Mouse (Mus musculus): ENCODE measurements around the gene Ube2z. TPM values are rescaled to one million over a fixed set of nuclear protein-coding genes. Genes with fewer than 3 reads are reported as not detected.
"Not testable (repeated sequence)": the region's sequence is repeated elsewhere in the genome, so short reads cannot be mapped to it uniquely, and the experiment has no call there.

Gene Ube2z
- 12.1 and 23.0 TPM in 2 replicates for polyA plus RNA-seq (2012; rRNA removed)

GRCm38 (mm10) chr11:96065215-96065911 lies at the start of gene Ube2z:
Ube2z (minus strand) TSS chr11:96065388.
- WGBS = 3% methylated on average over 49 of the region's 50 CpGs
- Histone ChIP-seq H3K4me1 (ENCODE audit: control insufficient read depth, insufficient read depth, insufficient read length, low read length) (peaks cover 7% of the 10 kb centered on the region; the same call in 1 of the 2 replicates), H3K27me3 (ENCODE audit: control insufficient read depth, insufficient read depth, low read length) (no peaks in the 10 kb centered on the region), H3K36me3 (ENCODE audit: control insufficient read depth, insufficient read depth, low read length) (peaks cover 19% of the 10 kb centered on the region), H3K27ac (ENCODE audit: insufficient read depth, low read depth, low read length) (peak within 1 kb of the TSS; percentile 38), H3K4me3 (ENCODE audit: low read depth, low read length) (peak within 1 kb of the TSS; percentile 94)
- TF ChIP-seq POLR2A (IDR thresholded peaks at IDR 0.05; ENCODE audit: low read depth, low read length) (peak; percentile 94), CTCF (IDR thresholded peaks at IDR 0.05; ENCODE audit: extremely low read depth, insufficient read length, insufficient replicate concordance, low read depth, low read length) (no peak)

DNA sequence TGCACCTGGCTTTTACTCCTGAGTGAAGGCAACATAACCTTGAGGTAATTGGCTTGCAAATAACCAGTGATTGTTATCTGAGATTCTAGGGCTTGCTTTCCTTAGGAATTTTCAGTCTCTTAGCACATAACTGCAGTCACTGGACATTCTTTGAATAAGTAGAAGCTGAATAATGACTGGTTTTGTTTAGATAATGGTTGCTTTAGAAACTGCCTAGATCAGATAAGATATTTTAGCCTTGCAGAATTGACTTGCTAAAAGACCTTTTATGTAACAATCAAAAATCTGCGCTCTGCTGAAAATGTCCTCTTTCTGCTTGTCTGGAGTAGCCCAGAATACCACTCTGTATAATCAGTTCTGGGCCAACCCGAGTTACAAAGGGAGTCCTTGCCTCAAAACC lies 48.9 kb upstream of the Ube2z start:
- TF ChIP-seq CTCF (IDR thresholded peaks at IDR 0.05; ENCODE audit: extremely low read depth, insufficient read length, insufficient replicate concordance, low read depth, low read length) (no peak), POLR2A (IDR thresholded peaks at IDR 0.05; ENCODE audit: low read depth, low read length) (no peak)
- Histone ChIP-seq H3K36me3 (ENCODE audit: control insufficient read depth, insufficient read depth, low read length) (no peaks in the 10 kb centered on the region), H3K4me3 (ENCODE audit: low read depth, low read length) (no peak overlapping the region), H3K27ac (ENCODE audit: insufficient read depth, low read depth, low read length) (no peak overlapping the region), H3K4me1 (ENCODE audit: control insufficient read depth, insufficient read depth, insufficient read length, low read length) (no peaks in the 10 kb centered on the region), H3K27me3 (ENCODE audit: control insufficient read depth, insufficient read depth, low read length) (no peaks in the 10 kb centered on the region)
- 59% methylated on average over 2 of the region's 2 CpGs for WGBS

DNA sequence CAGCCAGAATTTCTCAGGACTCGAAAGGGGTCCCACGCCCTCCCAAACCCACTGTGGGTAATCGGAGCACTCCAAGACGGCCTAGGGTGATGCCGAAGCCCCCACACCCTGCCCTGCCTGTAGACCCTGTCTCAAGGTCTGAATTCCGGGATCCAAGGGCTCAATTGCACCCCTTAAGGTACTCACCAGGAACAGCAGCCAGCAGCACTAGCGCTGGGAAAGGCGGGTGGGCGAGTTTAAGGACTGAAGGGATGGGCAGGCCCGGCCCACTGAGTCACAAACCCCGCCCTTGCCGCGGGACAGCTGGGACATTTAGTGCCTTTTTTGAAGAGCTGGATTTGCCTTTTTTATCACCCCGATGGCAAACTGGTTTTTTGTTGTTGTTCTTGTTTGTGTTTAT lies 46.6 kb upstream of the Ube2z start, which contains the start of gene Calcoco2:
Gene Calcoco2 (minus strand): TSS at position 214 of the 400 bp plus-strand sequence.
- Histone ChIP-seq H3K27ac (ENCODE audit: insufficient read depth, low read depth, low read length) (no peak within 1 kb of the TSS), H3K27me3 (ENCODE audit: control insufficient read depth, insufficient read depth, low read length) (no peaks in the 10 kb centered on the region), H3K4me1 (ENCODE audit: control insufficient read depth, insufficient read depth, insufficient read length, low read length) (no peaks in the 10 kb centered on the region), H3K4me3 (ENCODE audit: low read depth, low read length) (no peak within 1 kb of the TSS), H3K36me3 (ENCODE audit: control insufficient read depth, insufficient read depth, low read length) (no peaks in the 10 kb centered on the region)
- TF ChIP-seq CTCF (IDR thresholded peaks at IDR 0.05; ENCODE audit: extremely low read depth, insufficient read length, insufficient replicate concordance, low read depth, low read length) = no peak
- no peak for TF ChIP-seq POLR2A (IDR thresholded peaks at IDR 0.05; ENCODE audit: low read depth, low read length)
- WGBS = 48% methylated on average over 14 of the region's 14 CpGs

GRCm38 (mm10) chr11:96110950-96111349 lies 45.8 kb upstream of the Ube2z start:
- H3K27me3 ChIP-seq (ENCODE audit: control insufficient read depth, insufficient read depth, low read length); H3K4me1 ChIP-seq (ENCODE audit: control insufficient read depth, insufficient read depth, insufficient read length, low read length); H3K4me3 ChIP-seq (ENCODE audit: low read depth, low read length); H3K36me3 ChIP-seq (ENCODE audit: control insufficient read depth, insufficient read depth, low read length); H3K27ac ChIP-seq (ENCODE audit: insufficient read depth, low read depth, low read length): not testable (repeated sequence)
- TF ChIP-seq CTCF (IDR thresholded peaks at IDR 0.05; ENCODE audit: extremely low read depth, insufficient read length, insufficient replicate concordance, low read depth, low read length) = peak; percentile 26; the same call in 1 of the 2 replicates
- WGBS = 59% methylated on average over 2 of the region's 2 CpGs

DNA sequence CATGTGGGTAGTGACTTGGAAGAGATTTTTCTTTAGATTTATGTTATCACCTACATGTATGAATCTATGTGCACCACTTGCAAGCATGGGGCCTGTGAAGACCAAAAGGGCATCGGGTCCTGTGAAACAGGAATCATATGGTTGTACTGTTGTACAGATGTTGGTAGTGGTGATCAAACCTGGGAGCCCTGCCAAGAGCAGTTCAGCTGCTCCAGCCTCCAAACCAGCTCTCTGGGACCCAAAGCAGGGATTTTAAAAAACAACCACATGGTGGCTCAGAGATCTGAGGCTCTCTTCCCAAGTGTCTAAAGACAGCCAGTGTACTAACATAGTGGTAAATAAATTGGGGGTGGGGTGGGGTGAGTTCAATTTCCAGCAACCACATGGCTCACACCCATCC lies 43.2 kb upstream of the Ube2z start:
- Histone ChIP-seq H3K36me3 (ENCODE audit: control insufficient read depth, insufficient read depth, low read length) (no peaks in the 10 kb centered on the region), H3K4me1 (ENCODE audit: control insufficient read depth, insufficient read depth, insufficient read length, low read length) (no peaks in the 10 kb centered on the region), H3K27ac (ENCODE audit: insufficient read depth, low read depth, low read length) (no peak overlapping the region), H3K27me3 (ENCODE audit: control insufficient read depth, insufficient read depth, low read length) (no peaks in the 10 kb centered on the region; the same call in 1 of the 2 replicates), H3K4me3 (ENCODE audit: low read depth, low read length) (no peak overlapping the region)
- no peak for TF ChIP-seq CTCF (IDR thresholded peaks at IDR 0.05; ENCODE audit: extremely low read depth, insufficient read length, insufficient replicate concordance, low read depth, low read length)
- no peak for TF ChIP-seq POLR2A (IDR thresholded peaks at IDR 0.05; ENCODE audit: low read depth, low read length)
- WGBS = 9% methylated on average over 1 of the region's 1 CpGs

DNA sequence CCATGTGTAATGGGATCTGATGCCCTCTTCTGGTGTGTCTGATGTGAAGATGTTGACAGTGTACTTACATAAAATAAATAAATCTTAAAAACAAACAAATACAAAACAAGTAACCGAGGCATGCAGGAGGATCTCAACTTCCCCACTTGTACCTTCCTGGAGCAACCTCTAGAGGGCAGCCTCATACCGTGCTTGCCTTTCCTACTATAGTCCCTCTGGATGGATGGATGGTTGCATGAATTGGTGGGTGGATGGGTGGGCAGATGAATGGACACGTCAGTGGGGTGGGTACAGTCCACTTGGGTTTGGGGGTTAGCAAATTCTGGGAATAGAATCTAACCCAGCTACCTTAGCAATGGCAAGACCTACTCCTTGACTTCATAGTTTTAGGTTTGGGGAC lies 28.2 kb upstream of the Ube2z start:
- H3K4me1 ChIP-seq (ENCODE audit: control insufficient read depth, insufficient read depth, insufficient read length, low read length) = no peaks in the 10 kb centered on the region
- H3K27me3 ChIP-seq (ENCODE audit: control insufficient read depth, insufficient read depth, low read length) = no peaks in the 10 kb centered on the region
- H3K36me3 ChIP-seq (ENCODE audit: control insufficient read depth, insufficient read depth, low read length) = no peaks in the 10 kb centered on the region
- 2% methylated on average over 3 of the region's 3 CpGs for WGBS
- H3K27ac ChIP-seq (ENCODE audit: insufficient read depth, low read depth, low read length) = no peak overlapping the region
- no peak overlapping the region for H3K4me3 ChIP-seq (ENCODE audit: low read depth, low read length)
- TF ChIP-seq POLR2A (IDR thresholded peaks at IDR 0.05; ENCODE audit: low read depth, low read length) (no peak), CTCF (IDR thresholded peaks at IDR 0.05; ENCODE audit: extremely low read depth, insufficient read length, insufficient replicate concordance, low read depth, low read length) (peak; percentile 82; the same call in 1 of the 2 replicates)

- H3K27ac ChIP-seq (ENCODE audit: insufficient read depth, low read depth, low read length) = no peak overlapping the region
- H3K4me1 ChIP-seq (ENCODE audit: control insufficient read depth, insufficient read depth, insufficient read length, low read length) = no peaks in the 10 kb centered on the region
- 41% methylated on average over 7 of the region's 7 CpGs for WGBS
- H3K36me3 ChIP-seq (ENCODE audit: control insufficient read depth, insufficient read depth, low read length) = no peaks in the 10 kb centered on the region
- H3K27me3 ChIP-seq (ENCODE audit: control insufficient read depth, insufficient read depth, low read length) = no peaks in the 10 kb centered on the region
- H3K4me3 ChIP-seq (ENCODE audit: low read depth, low read length) = no peak overlapping the region
- TF ChIP-seq POLR2A (IDR thresholded peaks at IDR 0.05; ENCODE audit: low read depth, low read length) (no peak), CTCF (IDR thresholded peaks at IDR 0.05; ENCODE audit: extremely low read depth, insufficient read length, insufficient replicate concordance, low read depth, low read length) (no peak)
These were observed 27.6 kb upstream of the Ube2z start for GRCm38 (mm10) chr11:96092674-96093291.

All from small intestine, adult 2 months (tissue).